Mouse (Mus musculus): ENCODE measurements around the gene Nt5dc1.

DNA sequence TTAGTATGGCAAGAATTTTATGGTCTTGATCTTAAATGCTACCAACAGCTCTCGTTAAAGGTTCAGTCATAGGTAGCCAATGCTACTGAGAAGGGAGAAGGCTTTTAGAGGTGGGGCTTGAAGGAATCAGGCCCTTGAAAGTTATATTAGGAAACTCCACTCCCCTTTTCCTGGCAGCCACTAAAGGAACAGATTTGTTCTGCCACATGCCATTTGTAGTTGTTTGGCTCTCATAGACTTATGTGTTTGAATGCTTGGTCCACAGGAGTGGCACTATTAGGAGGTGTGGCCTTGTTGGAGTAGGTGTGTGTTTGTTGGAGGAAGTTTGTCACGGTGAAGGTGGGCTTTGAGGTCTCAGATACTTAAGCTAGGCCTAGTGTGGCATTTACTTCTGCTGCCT is 97.5 kb downstream of the Nt5dc1 start:
- no peak for TF ChIP-seq CTCF (IDR thresholded peaks at IDR 0.05; ENCODE audit: borderline replicate concordance, insufficient read depth, low read length)
- no peak for TF ChIP-seq POLR2A (IDR thresholded peaks at IDR 0.05; ENCODE audit: low read depth, low read length)
